Mouse (Mus musculus): ENCODE measurements around the gene Banf1.
"Not testable (repeated sequence)": the region's sequence is repeated elsewhere in the genome, so short reads cannot be mapped to it uniquely, and the experiment has no call there.

Banf1 gene

DNA sequence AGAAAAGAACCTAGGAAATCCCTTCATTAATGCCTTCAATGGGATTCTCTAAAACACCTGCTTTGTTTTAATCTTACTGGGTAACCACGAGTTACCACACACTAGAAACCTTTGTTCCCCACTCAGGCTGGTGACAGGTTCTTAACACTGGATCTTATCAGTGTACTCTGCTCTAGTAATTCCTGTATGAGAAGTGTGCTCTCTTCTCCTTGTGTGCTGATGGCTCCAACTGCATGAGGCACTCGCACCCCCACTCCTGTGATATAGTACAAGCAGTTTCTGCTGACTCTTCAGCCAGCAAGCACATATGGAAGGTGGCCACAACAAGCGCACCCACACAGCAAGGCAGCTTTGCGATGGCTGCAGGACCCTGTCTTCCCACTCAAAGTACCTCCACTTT is 7.2 kb upstream of the Banf1 start:
- no peak for DNase-seq (ENCODE audit: low spot score in 2 of 2)

DNA sequence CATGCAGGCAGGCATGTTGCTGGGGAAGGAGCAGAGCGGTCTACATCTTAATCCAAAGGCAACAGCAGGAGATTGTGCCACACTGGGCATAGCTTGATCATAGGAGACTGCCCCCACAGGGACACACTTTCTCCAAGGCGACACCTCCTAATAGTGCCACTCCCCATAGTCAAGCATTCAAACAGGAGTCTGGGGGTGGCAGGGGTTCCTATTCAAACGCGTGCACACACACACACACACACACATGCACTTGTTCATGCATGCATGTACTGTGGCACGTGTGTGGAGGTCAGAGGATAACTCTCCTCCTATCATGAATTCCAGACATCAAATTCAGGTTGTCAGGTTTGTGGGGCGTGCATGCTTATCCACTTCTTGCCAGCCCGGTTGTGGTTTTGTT is 5.8 kb upstream of the Banf1 start:
- DNase-seq (ENCODE audit: low spot score in 2 of 2): no peak

- DNase-seq (ENCODE audit: low spot score in 2 of 2): no peak
Observed at GRCm38 (mm10) chr19:5370932-5371331, 4.0 kb upstream of the Banf1 start.

- DNase-seq (ENCODE audit: low spot score in 2 of 2): no peak
Observed at GRCm38 (mm10) chr19:5367455-5367854, 487 bp upstream of the Banf1 start.

DNA sequence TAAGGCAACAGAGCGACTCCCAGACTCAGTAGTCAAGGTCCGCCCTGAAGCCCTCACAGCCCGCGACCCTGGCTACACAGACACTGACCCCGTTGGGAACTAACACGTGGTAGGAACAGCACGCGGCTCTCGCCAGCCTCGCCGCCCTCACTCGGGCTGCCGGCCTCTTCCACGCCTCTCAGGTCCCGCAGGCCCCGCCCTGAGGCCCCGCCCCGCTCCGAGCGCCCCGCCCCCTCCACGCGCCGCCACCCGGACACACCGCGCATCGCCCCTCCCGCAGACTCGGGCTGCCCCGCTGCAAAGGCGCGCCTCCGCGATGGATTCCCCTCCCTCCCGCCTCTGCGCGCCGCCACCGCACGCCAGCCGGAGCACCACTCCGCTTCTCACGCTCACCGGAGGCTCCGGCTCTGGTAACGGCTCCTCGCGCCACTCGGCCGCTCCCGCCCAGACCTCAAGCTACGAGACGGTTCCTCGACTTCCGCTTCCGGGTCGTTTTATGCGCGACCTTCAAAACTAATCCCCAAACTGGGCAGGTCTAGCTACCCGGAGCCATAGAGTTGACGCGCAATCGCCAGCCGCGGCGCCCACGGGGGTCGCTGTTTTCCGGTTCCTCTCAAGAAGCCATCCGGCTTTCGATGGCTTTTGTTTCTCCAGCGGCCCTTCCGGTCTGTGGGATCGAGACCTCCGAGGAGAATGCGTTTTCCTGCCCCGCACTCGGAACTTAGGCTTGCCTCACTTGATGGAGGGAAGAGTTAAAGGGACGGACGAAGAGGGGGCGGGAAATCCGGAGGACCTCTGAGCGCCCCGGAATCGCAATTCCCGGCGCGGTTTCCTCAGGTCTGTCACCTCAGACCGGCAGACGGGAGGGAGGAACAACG is 554 bp downstream of the Banf1 start, which contains the start of gene Eif1ad:
Eif1ad (plus strand) TSS at position 567 of the 878 bp plus-strand sequence.
- peak; percentile 94 to 95 for DNase-seq (ENCODE audit: low spot score in 2 of 2)

DNA sequence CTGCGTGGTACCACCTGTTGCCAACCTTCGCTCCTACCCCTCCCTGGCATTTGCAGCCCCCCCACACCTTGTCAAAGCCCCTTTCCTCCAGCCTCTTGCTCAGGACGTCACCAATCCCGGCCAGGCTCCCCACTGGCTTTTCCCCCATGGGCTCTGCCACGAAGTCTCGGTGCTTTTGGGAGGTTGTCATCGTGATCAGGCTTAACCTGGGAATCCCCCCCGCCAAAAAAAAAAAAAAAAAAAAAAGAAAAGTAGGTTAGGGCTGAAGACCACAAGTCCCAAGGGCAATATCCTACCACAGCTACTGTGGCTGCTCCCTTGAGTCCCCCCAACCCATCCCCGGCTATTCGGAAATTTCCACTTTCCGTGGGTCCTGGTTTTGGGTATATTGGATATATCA is 1.2 kb downstream of the Banf1 start:
- DNase-seq (ENCODE audit: low spot score in 2 of 2): no peak

DNA sequence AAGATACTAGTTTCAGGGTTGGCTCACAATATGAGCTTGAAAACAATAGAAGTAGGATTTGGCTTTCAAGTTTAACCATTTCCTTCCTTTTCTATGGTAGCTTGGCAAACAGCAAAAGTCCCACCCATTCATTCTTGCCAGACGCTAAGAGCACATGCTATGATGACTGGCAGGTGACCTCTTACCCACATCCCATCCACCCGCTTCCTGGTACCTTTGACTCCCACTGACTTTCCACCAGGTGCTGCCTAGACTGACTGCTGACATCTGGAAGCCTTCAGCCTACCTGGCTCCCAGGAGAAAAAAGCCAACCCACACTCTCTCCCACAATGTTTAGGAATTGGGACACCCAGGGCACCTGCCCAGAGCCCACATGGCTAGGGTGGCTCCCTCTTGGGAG is 2.8 kb downstream of the Banf1 start:
- no peak for DNase-seq (ENCODE audit: low spot score in 2 of 2)

DNA sequence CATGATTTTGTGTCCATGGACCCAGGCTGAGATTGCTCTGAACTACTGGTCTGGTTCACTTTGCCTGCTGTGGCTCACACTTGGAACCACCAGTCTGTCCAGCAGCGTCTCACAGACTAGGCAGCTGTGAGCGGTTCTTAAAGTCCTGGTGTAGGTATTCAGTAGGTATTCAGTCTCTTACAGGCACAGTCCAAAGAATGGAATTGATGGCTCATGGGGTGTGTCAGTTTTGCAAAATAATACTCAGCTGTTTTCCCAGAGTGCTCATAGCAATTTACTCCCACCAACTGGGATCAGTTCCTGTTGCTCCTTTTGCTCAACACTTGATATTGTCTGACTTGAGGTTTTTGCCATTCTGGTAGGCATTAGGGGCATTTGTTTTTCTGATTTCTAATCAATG is 4.8 kb downstream of the Banf1 start:
- no peak for DNase-seq (ENCODE audit: low spot score in 2 of 2)

DNA sequence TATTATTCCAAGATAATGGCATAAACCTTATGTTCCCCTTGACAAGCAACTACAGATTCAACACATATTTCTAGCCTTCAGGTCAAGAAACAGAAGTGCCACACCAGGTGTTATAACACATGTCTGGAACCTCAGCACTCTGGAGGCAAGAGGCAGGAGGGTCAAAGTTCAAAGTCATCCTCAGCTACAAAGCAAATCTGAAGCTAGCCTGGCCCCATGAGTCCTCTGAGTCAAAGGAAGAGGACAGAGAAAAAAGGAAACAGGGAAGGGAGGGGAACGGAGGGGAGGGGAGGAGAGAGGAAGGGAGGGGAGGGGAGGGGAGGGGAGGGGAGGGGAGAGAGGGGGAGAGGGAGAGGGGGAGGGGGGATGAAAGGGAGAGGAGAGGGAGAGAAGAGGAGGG is 10.9 kb downstream of the Banf1 start:
- DNase-seq (ENCODE audit: low spot score in 2 of 2): no peak

DNA sequence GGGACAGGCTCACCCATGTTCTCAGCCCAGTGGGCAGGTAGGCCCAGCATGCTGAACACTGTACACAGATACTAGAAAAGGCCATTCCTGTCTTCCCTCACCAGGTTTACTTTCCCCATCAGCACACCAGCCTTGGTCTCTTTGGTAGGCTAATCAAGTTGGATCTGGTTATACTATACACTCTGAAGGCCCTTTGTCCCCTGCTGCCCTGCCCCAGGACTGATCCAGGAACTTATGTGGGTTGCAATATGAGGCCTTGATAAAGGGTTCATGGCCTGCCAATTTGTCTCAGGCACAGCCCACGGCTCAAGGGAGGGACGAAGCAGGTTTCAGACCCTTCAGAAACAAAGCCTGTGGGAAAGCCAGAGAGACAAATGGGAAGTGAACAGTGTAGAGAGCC is 13.4 kb downstream of the Banf1 start:
- no peak for DNase-seq (ENCODE audit: low spot score in 2 of 2)

GRCm38 (mm10) chr19:5349502-5349873 is 17.5 kb downstream of the Banf1 start, which contains the start of gene Cst6:
TSS of gene Cst6 (minus strand) at chr19:5349574.
- DNase-seq (ENCODE audit: low spot score in 2 of 2): not testable (repeated sequence)

DNA sequence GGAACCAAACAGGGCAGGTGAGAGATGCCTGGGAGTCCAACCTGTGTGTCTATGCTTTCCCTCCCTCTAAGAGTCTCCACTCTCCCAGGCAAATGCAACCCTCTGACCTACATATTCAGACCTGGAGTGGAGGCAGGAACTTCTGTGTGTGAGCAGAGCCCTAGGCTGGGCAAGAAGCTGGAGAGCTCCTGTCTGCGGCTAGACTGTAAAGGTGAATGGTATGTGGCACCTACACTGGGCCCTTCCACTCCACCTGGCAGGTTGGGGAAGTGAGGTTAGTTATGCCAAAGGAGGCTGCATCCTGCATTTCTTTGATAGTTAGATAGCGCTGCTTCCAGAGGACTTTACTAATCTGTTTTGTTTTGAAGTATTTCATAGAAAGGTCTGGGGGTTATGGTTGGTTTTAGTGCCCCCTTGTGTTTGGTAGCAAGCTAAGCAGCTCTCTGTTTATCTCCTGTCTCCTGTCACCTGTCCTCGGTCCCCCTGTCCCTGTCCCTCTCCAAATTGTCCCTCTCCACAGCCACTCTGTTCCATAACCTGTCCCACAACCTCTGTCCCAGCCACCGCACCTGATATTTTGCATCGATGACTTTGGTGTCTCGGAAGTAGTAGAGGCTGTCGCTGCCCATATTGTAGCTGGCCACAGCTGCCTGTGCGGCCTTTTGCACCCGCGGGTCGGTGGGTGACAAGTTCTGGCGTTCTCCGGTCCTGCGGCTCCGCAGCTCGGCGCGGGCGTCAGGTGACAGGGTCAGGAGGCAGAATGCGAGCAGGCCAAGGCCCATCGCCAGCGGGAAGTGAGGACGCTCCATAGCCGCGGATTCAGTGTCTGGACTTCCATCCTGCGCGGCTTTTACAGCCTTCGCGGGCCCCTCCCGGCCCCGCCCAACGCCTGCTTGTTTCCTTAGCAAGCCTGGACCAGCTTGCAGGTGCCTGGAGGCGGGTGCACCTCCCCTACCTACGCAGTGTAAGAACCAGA is 18.2 kb downstream of the Banf1 start:
- peak in 1 of 2 experiments; percentile 11 for DNase-seq (ENCODE audit: low spot score in 2 of 2)

DNA sequence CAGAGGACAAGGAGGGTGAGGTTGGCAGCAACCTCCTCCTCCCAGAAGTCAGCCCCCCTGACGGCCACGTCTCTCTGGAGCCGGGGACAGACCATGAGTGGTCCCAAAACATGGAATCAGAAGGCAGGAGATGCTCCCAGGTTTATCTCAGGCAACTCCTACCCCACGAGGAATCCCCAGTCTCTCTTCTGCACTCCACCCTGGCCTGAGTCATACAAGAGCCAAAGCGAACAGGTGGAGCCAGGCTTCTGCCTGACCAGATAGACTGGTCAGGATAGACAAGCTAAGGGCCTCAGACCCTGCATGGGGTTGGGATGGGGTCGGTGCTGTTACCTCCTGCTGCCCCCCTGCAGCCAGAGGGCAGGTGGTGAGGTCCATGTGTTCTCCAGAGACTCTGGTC is 18.9 kb downstream of the Banf1 start:
- no peak for DNase-seq (ENCODE audit: low spot score in 2 of 2)

GRCm38 (mm10) chr19:5345297-5346131 is 21.5 kb downstream of the Banf1 start:
- no peak for DNase-seq (ENCODE audit: low spot score in 2 of 2)

DNA sequence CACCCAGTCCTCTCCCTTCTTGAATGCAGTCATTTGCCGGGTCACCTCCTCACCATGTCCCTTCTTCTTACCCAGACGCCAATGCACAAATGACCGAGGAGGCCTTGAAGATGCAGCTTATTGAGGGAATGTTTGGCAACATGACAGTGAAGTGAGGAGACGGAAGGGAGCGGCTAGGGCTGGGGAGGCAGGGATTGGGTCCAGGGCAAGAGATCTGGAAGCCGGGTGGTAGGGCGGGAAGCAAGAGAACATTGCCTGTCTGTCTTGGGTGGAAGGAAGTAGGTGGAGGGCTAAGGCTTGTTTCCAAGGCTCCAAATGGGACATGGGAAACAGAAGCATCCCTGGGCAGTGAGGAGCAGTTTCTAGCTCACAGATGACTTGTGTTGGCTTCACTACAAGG is 25.6 kb downstream of the Banf1 start:
- no peak for DNase-seq (ENCODE audit: low spot score in 2 of 2)

- DNase-seq (ENCODE audit: low spot score in 2 of 2): peak; percentile 25 to 64
Observed at GRCm38 (mm10) chr19:5337975-5338374, 29.0 kb downstream of the Banf1 start.

DNA sequence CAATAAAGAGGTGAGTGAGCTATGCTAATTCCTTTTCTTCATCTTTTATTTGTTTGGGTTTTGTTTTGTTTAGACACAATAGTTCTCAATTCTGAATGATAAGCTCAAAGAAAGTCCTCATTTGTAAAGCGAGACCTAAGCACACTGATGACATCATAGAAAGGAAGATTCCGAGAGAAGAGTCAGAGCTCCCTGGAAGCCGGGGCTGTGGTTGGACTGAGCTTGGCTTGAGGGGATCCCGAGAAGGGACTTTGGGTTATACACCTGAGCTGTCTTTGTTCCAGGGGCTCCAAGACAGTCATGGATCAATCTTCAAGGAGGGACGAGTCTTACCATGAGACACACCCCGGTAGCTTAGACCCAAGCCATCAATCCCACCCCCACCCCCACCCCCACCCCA is 31.5 kb downstream of the Banf1 start, which contains the start of gene Catsper1:
Catsper1 (plus strand) TSS at position 301 of the 400 bp plus-strand sequence.
- no peak for DNase-seq (ENCODE audit: low spot score in 2 of 2)

DNA sequence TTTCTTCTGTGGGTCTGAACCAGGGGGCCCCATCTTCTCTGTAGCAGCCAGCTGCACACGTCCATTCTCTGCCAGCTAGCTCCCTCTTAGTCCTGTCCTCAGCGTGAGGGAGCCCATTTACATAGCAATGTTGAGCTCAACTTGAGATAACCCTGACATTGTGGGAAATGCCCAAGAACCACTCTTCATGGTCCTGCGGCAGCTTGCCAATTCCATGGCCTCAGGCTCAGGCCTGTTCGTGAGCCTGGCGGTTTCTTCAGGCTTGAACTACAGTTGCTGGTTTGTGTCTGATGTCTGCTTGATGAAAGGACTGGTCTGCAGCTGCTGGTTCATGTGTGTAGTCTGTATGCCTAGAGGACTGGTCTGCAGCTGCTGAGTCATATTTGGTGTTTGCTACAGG is 32.2 kb downstream of the Banf1 start:
- no peak for DNase-seq (ENCODE audit: low spot score in 2 of 2)

- DNase-seq (ENCODE audit: low spot score in 2 of 2): no peak
Observed at GRCm38 (mm10) chr19:5327970-5328369, 39.0 kb downstream of the Banf1 start.

- no peak for DNase-seq (ENCODE audit: low spot score in 2 of 2)
Observed at GRCm38 (mm10) chr19:5323801-5324200, 43.2 kb downstream of the Banf1 start.
